Mouse (Mus musculus) ovary, postnatal 36 days (tissue): ENCODE measurements around the gene Ranbp3.

Experiments
- DNase-seq: peaks from one replicate; pipeline ENCODE4 v3.0.0; 2022; ENCODE audit warnings: low spot score, mixed read lengths

Gene Ranbp3

GRCm38 (mm10) chr17:56727029-56727649 is 54.0 kb downstream of the Ranbp3 start:
- no peak for DNase-seq

- DNase-seq = no peak
These were observed 54.6 kb downstream of the Ranbp3 start for GRCm38 (mm10) chr17:56727659-56728058.

- DNase-seq = no peak
These were observed 55.0 kb downstream of the Ranbp3 start for GRCm38 (mm10) chr17:56728117-56728516.

GRCm38 (mm10) chr17:56729151-56729550 is 56.1 kb downstream of the Ranbp3 start:
- DNase-seq = no peak

DNA sequence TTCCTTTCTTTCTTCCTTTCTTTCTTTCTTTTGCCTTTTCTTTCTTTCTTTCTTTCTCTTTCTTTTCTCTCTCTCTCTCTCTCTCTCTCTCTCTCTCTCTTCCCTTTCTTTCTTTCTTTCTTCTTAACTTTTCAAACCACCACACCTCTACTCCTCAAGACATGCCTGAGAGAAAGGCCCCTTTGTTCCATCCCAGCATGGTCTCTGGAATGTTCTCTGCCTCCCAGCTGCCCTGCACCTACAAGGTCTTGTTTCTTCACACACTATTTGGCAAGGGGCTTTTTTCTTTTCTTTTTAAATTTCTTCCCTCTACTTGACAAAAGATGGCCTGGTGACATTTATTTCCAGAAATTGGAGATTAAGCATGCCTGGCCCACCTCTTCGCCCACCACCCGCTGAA is 56.6 kb downstream of the Ranbp3 start:
- DNase-seq = no peak

GRCm38 (mm10) chr17:56736534-56736933 is 63.4 kb downstream of the Ranbp3 start:
- DNase-seq = no peak

DNA sequence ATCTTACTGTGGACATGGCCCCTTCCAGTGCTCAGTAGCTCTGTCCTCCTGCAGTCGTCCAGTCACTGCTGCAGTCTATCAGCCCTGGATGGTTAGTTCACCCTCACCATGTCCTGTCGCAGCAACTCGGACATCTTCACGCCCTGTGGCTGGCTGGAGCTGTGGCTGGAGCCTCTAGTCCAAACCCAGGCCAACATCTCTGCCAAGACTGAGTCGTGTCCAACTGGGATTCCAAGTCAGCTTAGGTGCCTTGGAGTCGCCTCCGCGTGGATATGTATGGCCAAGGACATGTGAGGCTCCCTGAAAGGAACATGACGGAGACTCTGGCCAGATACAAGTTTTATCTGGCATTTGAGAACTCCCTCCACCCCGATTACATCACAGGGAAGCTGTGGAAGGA is 65.1 kb downstream of the Ranbp3 start:
- DNase-seq = no peak

- DNase-seq = no peak
These were observed 67.2 kb downstream of the Ranbp3 start for GRCm38 (mm10) chr17:56740118-56740787.

GRCm38 (mm10) chr17:56740788-56741160 is 67.7 kb downstream of the Ranbp3 start:
- DNase-seq = no peak

DNA sequence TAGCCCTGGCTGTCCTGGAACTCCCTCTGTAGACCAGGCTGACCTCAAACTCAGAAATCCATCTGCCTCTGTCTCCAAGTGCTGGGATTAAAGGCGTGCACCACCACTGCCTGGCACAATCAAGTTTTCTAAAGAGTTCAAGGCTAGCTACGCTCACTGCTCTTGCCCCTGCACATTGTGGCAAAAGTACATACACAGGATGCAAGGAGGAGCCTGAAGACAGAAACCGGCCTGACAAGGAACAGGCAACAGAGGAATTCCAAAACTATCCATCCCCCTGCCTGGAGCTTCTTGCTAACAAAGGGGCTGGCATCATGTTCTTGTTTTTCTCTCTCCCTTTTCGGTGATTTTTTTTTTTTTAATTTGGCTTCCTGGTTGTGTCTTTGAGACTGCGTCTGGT is 71.1 kb downstream of the Ranbp3 start:
- no peak for DNase-seq

DNA sequence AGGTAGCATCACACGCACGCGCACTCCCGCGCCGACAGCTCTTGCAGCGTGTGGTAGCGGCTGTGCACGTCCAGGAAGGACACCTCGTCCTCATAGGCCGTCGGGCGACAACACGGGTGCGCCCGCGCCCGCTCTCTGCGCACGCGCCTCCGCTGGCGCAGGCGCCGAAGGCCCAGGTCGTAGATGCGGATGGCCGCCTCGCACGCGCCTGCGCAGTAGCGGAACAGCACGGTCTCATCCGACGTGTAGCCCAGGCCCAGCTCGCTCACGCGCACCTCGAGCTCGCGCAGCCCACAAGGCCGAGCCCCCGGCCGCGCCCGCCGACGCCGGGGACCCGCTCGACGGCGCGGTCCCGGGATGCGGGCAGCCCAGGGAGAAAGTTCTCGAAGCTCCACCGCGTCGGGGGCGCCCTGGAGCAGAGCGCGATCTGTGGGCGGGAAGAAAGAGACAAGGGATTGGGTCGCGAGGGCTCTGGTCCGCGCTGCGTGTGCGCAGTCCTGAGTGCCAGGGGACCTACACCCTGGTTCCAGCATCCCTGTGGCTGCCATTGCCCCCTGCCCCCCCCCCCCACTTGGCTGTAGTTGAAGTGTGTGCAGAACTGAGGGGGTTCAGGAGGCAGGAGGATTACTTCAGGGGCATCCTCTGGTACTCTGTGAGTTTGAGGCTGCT is 78.4 kb downstream of the Ranbp3 start:
- no peak for DNase-seq

DNA sequence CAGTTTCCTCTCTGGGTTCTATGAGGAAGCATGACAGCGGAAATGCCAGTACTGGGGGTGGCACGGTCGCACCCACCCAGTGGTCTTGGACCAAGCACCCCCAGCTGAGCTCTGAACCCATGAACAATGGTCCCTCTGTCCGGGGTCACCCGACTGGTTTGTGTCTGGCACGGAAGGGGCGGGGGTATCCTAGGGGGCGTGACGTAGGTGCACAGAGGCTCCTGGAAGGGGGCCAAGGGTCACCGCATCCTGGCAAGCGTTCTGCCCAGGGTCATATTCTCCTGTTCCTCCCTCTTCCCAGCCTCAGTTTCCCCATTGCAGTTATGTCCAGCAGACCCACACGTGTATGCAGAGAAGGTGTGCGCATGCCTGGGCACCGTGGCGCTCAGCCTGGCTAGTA is 80.4 kb downstream of the Ranbp3 start:
- no peak for DNase-seq

DNA sequence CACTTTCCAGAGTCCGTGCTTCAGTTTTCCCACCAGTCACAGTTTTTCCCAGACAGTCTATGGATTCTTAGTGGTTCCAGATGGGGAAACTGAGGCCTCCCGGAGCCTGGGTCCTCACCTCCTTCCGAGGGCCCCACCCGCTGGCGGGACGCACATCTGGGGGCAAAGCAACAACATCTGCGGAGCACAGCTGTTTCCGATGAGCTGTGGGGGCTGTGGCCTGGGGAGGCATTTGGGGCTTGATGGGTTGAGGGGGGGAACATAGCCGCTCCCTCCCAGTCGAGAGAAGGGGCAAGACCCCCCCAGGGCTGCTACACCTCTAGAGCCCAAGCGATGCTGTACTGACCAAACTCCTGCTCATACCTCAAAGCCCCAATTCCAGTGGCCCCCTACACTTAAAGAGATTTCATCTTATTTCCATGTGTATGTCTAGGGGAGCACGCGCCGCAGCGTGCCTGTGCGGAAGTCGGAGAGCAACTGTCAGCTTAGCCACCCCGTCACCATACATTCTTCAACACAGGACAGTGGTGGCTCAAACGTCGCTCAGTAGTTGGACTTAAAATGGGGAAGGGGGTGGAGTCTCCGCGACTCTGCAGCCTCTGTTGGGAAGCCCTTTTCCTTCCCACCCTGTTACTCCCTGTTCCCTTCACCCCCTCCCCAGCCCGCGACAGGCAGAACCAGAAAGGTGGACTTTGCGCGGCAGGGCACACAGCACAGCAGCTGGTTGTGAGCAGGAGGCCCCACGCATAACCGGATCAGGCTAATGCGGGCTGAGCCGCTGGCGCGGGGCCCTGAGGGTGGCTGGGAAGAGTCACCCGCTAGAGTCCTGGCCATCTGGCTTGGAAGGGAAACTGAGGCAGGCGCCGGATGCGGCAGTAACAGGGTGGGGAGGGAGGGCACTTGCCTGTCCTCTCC is 81.4 kb downstream of the Ranbp3 start:
- no peak for DNase-seq

GRCm38 (mm10) chr17:56756703-56757399 is 83.8 kb downstream of the Ranbp3 start:
- peak; percentile 50 for DNase-seq

- peak; percentile 93 for DNase-seq
These were observed 84.5 kb downstream of the Ranbp3 start, which contains the start of gene Nrtn for GRCm38 (mm10) chr17:56757416-56758123. Gene Nrtn, minus strand, starts transcription at chr17:56757530.

DNA sequence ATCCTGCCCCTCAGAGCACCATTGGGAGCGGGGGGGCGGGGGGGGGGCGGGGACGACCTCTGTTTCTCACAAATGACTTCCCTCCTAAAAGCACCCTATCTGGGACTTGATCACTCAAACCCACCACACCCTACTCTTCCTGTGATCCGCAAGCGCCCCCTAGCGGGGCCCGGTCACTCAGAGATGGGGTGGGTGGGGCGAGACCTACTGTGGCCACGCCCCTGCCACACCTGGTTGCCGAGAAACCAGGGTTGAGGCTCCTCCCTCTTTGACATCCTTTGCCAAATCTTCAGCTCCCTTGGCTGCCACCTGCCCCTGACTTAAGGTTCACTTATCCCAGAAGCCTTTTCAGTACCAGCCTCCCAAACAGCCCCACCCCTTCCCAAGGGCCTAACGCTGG is 85.0 kb downstream of the Ranbp3 start:
- DNase-seq = peak; percentile 74

- DNase-seq = peak; percentile 7
These were observed 86.2 kb downstream of the Ranbp3 start for GRCm38 (mm10) chr17:56759261-56759660.

DNA sequence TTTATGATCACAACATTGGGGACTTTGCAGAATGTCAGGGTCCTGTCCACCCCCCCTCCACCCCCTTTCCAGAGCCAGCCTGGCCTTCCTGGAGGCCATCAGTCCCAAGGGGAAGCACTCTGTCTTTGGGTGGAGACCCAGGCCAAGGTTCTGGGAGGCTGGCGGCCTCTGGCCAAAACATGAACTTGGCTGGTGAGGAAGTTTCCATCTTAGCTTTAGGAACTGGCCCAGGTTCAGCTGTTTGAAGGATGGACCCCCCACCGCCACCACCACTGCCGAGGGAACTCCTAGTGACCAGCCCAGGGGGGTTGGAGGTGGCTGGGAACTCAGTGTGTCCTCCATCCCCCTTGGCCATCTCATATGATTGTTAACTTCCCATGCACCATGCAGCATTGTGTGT is 88.0 kb downstream of the Ranbp3 start:
- DNase-seq = no peak
